Mouse (Mus musculus) intestine, embryonic 16.5 days (tissue): Measurements from ENCODE around the gene Pgc. TPM values are rescaled to one million over a fixed set of nuclear protein-coding genes. Genes with fewer than 3 reads are reported as not detected.

Experiments used
- ATAC-seq: fragments of 200-750 bp; cut with Nextera tagmentation; 2 replicates; pipeline ENCODE4 v1.8.0; 2017; ENCODE audit warnings: moderate TSS enrichment, moderate library complexity
- H3K27ac ChIP-seq: fragments of 300-500 bp; sonication (generic); 2 replicates; pipeline ENCODE4 v1.5.1; 2014; ENCODE audit warnings: mild to moderate bottlenecking, low read length
- H3K27me3 ChIP-seq: fragments of 300-500 bp; sonication (generic); replicated peaks from 2 replicates; pipeline ENCODE4 v1.6.1; 2014; ENCODE audit warnings: low read length, control low read depth, mixed read lengths; ENCODE audit not compliant: control insufficient read depth, insufficient read depth
- H3K36me3 ChIP-seq: fragments of 300-500 bp; sonication (generic); 2 replicates; pipeline ENCODE4 v1.6.1; 2014; ENCODE audit warnings: low read length, control low read depth; ENCODE audit not compliant: control insufficient read depth, insufficient read depth
- H3K4me1 ChIP-seq: fragments of 300-500 bp; sonication (generic); 2 replicates; pipeline ENCODE4 v1.6.1; 2014; ENCODE audit warnings: low read length, control low read depth, mixed read lengths; ENCODE audit not compliant: control insufficient read depth, insufficient read depth
- H3K4me2 ChIP-seq: fragments of 300-500 bp; sonication (generic); 2 replicates; pipeline ENCODE4 v1.6.1; 2014; ENCODE audit warnings: low read depth, low read length, control low read depth
- H3K4me3 ChIP-seq: fragments of 300-500 bp; sonication (generic); 2 replicates; pipeline ENCODE4 v1.5.1; 2014; ENCODE audit warnings: mild to moderate bottlenecking, low read length
- H3K9ac ChIP-seq: fragments of 300-500 bp; sonication (generic); 2 replicates; pipeline ENCODE4 v1.6.1; 2014; ENCODE audit warnings: low read depth, low read length
- H3K9me3 ChIP-seq: fragments of 300-500 bp; sonication (generic); 2 replicates; pipeline ENCODE4 v1.6.1; 2016; ENCODE audit warnings: low read length, control low read depth; ENCODE audit not compliant: control insufficient read depth
- WGBS: fragments of 180-500 bp; shearing (Covaris S2); extraction: QIAGEN DNeasy Blood & Tissue Kit; methylation state at CpG from one replicate; pipeline ENCODE4 v1.1.7; 2014; 5-methylcytosine and 5-hydroxymethylcytosine counted together
- polyA plus RNA-seq: library from polyadenylated mRNA; unstranded; fragments of >200 nt; fragmentation: Nextera tagmentation; extraction: Ambion mirVana; gene quantifications from 2 replicates; pipeline ENCODE4 v1.2.1, GENCODE M21; 2015

Pgc gene
- polyA plus RNA-seq, 1 experiment from 2014 or later = 0.68 TPM

- no peak overlapping the region for H3K4me2 ChIP-seq
- no peaks in the 10 kb centered on the region for H3K36me3 ChIP-seq
- no peak for ATAC-seq
- H3K27me3 ChIP-seq = no peaks in the 10 kb centered on the region
- no peak overlapping the region for H3K27ac ChIP-seq
- 92% methylated on average over 3 of the region's 3 CpGs for WGBS
- no peak overlapping the region for H3K4me3 ChIP-seq
- H3K4me1 ChIP-seq = peaks cover 12% of the 10 kb centered on the region; the same call in 1 of the 2 replicates
- H3K9me3 ChIP-seq = no peaks in the 10 kb centered on the region
- H3K9ac ChIP-seq = no peak overlapping the region
These were observed 35.0 kb upstream of the Pgc start for GRCm38 (mm10) chr17:47691650-47692049.

DNA sequence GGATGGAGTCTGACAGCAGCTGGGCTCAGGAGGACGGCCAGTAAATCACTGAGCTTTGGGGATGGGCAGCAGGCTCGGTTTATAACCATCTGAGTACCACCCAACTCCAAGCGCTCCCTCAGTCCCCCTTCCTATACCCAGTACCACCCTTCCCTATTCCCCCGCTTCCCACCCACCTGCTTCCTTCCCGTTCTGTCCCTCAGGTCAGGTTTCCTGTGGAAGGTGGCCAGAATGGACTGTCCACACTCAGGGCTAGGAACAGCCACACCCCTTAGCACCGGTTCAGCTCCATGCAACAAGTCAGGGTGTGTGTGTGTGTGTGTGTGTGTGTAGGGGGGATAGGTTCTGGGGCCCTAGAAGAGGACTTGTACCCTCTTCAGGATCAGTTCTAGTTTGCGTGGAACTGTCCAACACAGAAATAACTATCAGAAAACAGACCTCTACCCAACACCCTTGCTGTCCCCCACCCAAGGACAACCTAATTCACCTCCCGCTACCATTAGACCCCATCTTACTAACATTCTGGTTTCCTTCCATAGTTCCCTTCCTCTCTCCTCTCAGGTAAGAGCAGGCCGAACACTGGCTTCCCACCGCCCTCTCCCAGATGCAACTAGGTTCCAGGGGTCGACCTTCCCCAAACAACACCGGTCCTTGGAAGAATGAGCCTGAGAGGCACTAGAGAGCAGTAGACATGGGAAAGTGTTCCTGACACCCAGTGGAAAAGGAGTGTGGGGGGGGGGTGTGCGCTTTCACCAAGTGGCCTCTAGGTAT is 32.8 kb upstream of the Pgc start:
- 38% methylated on average over 13 of the region's 13 CpGs for WGBS
- Histone ChIP-seq H3K36me3 (no peaks in the 10 kb centered on the region), H3K9me3 (no peaks in the 10 kb centered on the region), H3K4me3 (peak overlapping the region; percentile 75), H3K27me3 (no peaks in the 10 kb centered on the region), H3K4me1 (peaks cover 6% of the 10 kb centered on the region; the same call in 1 of the 2 replicates), H3K27ac (no peak overlapping the region), H3K9ac (peak overlapping the region; percentile 84), H3K4me2 (peak overlapping the region; percentile 81)
- ATAC-seq = no peak

GRCm38 (mm10) chr17:47694442-47694502 is 32.4 kb upstream of the Pgc start, which contains the start of gene Gm21981:
Gene Gm21981, minus strand, starts transcription at chr17:47694455.
- Histone ChIP-seq H3K27me3 (no peaks in the 10 kb centered on the region), H3K27ac (peak within 1 kb of the TSS; percentile 45; the same call in 1 of the 2 replicates), H3K4me3 (peak within 1 kb of the TSS; percentile 75), H3K9ac (peak within 1 kb of the TSS; percentile 84), H3K4me2 (peak within 1 kb of the TSS; percentile 81), H3K36me3 (no peaks in the 10 kb centered on the region), H3K4me1 (peaks cover 5% of the 10 kb centered on the region; the same call in 1 of the 2 replicates), H3K9me3 (no peaks in the 10 kb centered on the region)
- no peak for ATAC-seq
- WGBS = 2% methylated on average over 3 of the region's 3 CpGs

GRCm38 (mm10) chr17:47694503-47695336 is 31.9 kb upstream of the Pgc start, which contains the start of gene Prickle4:
Gene Prickle4, minus strand, starts transcription at chr17:47694736.
- H3K4me3 ChIP-seq = peak within 1 kb of the TSS; percentile 75
- H3K9me3 ChIP-seq = no peaks in the 10 kb centered on the region
- H3K27me3 ChIP-seq = no peaks in the 10 kb centered on the region
- H3K4me1 ChIP-seq = peaks cover 8% of the 10 kb centered on the region; the same call in 1 of the 2 replicates
- ATAC-seq = peak; percentile 93
- H3K4me2 ChIP-seq = peak within 1 kb of the TSS; percentile 81
- H3K9ac ChIP-seq = peak within 1 kb of the TSS; percentile 84
- under 1% methylated on average over 80 of the region's 82 CpGs for WGBS
- H3K36me3 ChIP-seq = no peaks in the 10 kb centered on the region
- peak within 1 kb of the TSS; percentile 45; the same call in 1 of the 2 replicates for H3K27ac ChIP-seq

GRCm38 (mm10) chr17:47695337-47695710 is 31.3 kb upstream of the Pgc start:
- H3K27ac ChIP-seq = peak overlapping the region; percentile 14; the same call in 1 of the 2 replicates

DNA sequence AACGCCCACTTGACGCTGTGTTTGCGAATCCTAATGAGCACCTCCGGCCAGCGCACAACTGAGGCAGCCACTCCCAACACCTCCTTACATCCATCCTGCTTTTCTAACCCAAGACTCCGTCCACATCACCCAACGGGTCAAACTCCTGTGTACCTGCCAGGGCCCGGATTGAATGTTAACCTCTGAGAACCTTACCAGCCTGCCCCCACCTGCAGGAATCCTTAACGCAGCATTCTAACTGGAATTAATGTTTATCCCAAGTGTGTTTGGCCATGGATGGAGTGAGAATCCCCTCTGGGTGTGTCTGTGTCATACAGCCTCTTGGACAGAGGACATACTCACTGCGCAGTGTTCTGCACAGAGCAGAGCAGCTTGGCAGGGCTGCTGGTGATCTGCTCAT is 28.5 kb upstream of the Pgc start:
- 88% methylated on average over 10 of the region's 10 CpGs for WGBS
- no peak overlapping the region for H3K27ac ChIP-seq
- no peak overlapping the region for H3K4me3 ChIP-seq
- H3K27me3 ChIP-seq = no peaks in the 10 kb centered on the region
- H3K9me3 ChIP-seq = no peaks in the 10 kb centered on the region
- peaks cover 14% of the 10 kb centered on the region; the same call in 1 of the 2 replicates for H3K4me1 ChIP-seq
- no peak for ATAC-seq
- no peak overlapping the region for H3K9ac ChIP-seq
- 0 out of 2 replicates have a peak, but pooled peaks cover 5% of the 10 kb centered on the region for H3K36me3 ChIP-seq
- H3K4me2 ChIP-seq = no peak overlapping the region

More at GRCm38 (mm10) chr17:47695337-47695710, 31.3 kb upstream of the Pgc start:
- peak overlapping the region; percentile 81 for H3K4me2 ChIP-seq
- H3K9ac ChIP-seq = peak overlapping the region; percentile 84
- WGBS = under 1% methylated on average over 15 of the region's 23 CpGs
- H3K9me3 ChIP-seq = no peaks in the 10 kb centered on the region
- no peaks in the 10 kb centered on the region for H3K27me3 ChIP-seq
- H3K4me3 ChIP-seq = peak overlapping the region; percentile 75
- ATAC-seq = no peak; the same call in 1 of the 2 replicates
- H3K36me3 ChIP-seq = no peaks in the 10 kb centered on the region
- H3K4me1 ChIP-seq = peaks cover 14% of the 10 kb centered on the region; the same call in 1 of the 2 replicates

DNA sequence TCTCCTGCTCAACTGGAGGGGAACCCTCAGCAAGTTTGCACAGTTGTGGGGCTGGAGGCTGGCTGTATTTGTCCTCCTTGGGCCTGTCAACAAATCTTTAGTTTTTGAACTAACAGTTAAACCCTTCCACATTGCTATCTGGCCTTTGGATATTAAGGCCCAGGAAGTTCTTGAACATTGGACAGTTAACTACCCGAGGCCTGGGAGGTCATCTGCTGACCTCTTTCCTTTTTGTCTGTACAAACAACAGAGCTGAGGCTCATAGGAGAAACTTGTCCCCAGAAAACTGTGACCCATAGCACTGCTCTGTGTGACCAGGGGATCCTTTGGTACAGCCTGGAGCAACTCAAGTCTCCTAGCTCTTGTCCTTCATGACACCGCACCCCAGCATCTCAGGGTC is 27.6 kb upstream of the Pgc start:
- 65% methylated on average over 2 of the region's 2 CpGs for WGBS
- Histone ChIP-seq H3K27ac (no peak overlapping the region), H3K9ac (no peak overlapping the region), H3K9me3 (no peaks in the 10 kb centered on the region), H3K4me1 (peaks cover 14% of the 10 kb centered on the region; the same call in 1 of the 2 replicates), H3K4me3 (no peak overlapping the region), H3K4me2 (0 out of 2 replicates have a peak overlapping the region, but pooled peaks have one; percentile 3), H3K27me3 (no peaks in the 10 kb centered on the region), H3K36me3 (0 out of 2 replicates have a peak, but pooled peaks cover 6% of the 10 kb centered on the region)
- no peak for ATAC-seq

GRCm38 (mm10) chr17:47701793-47702192 is 24.8 kb upstream of the Pgc start:
- H3K36me3 ChIP-seq = 0 out of 2 replicates have a peak, but pooled peaks cover 6% of the 10 kb centered on the region
- no peak overlapping the region for H3K27ac ChIP-seq
- H3K4me3 ChIP-seq = no peak overlapping the region
- WGBS = 72% methylated on average over 9 of the region's 9 CpGs
- ATAC-seq = no peak
- no peaks in the 10 kb centered on the region for H3K9me3 ChIP-seq
- no peak overlapping the region for H3K9ac ChIP-seq
- no peaks in the 10 kb centered on the region for H3K27me3 ChIP-seq
- H3K4me1 ChIP-seq = peaks cover 17% of the 10 kb centered on the region
- no peak overlapping the region for H3K4me2 ChIP-seq

GRCm38 (mm10) chr17:47702548-47703345 is 23.9 kb upstream of the Pgc start:
- peaks cover 17% of the 10 kb centered on the region for H3K4me1 ChIP-seq
- ATAC-seq = no peak
- no peak overlapping the region for H3K4me3 ChIP-seq
- no peak overlapping the region for H3K27ac ChIP-seq
- H3K27me3 ChIP-seq = no peaks in the 10 kb centered on the region
- no peaks in the 10 kb centered on the region for H3K9me3 ChIP-seq
- H3K36me3 ChIP-seq = 0 out of 2 replicates have a peak, but pooled peaks cover 6% of the 10 kb centered on the region
- no peak overlapping the region for H3K9ac ChIP-seq
- no peak overlapping the region for H3K4me2 ChIP-seq
- 47% methylated on average over 28 of the region's 28 CpGs for WGBS
